Mouse (Mus musculus) liver, embryonic 16.5 days (tissue): ENCODE results near the gene 2200002D01Rik. TPM values are rescaled to one million over a fixed set of nuclear protein-coding genes. Genes with fewer than 3 reads are reported as not detected.
A peak's percentile ranks its signal among the peaks of the same experiment; 100 is the strongest.

Source experiments
- ATAC-seq: fragments of 200-750 bp; cut with Nextera tagmentation; 2 replicates; pipeline ENCODE4 v1.8.0; 2017; ENCODE audit warnings: low read depth, mild to moderate bottlenecking, moderate number of reproducible peaks, moderate library complexity
- H3K27ac ChIP-seq: fragments of 300-500 bp; sonication (generic); 2 replicates; pipeline ENCODE4 v1.5.1; 2014; ENCODE audit warnings: mild to moderate bottlenecking, low read length
- H3K27me3 ChIP-seq: fragments of 300-500 bp; sonication (generic); 2 replicates; pipeline ENCODE4 v1.6.1; 2014; ENCODE audit warnings: low read depth, low read length, mixed read lengths; ENCODE audit not compliant: control insufficient read depth, insufficient read depth
- H3K36me3 ChIP-seq: fragments of 300-500 bp; sonication (generic); 2 replicates; pipeline ENCODE4 v1.6.1; 2014; ENCODE audit warnings: mild to moderate bottlenecking; ENCODE audit not compliant: control insufficient read depth, insufficient read depth
- H3K4me1 ChIP-seq: fragments of 300-500 bp; sonication (generic); 2 replicates; pipeline ENCODE4 v1.6.1; 2014; ENCODE audit warnings: low read depth, low read length, mixed read lengths; ENCODE audit not compliant: control insufficient read depth
- H3K4me2 ChIP-seq: fragments of 300-500 bp; sonication (generic); 2 replicates; pipeline ENCODE4 v1.6.1; 2014; ENCODE audit warnings: low read depth, low read length, mixed read lengths
- H3K4me3 ChIP-seq: fragments of 300-500 bp; sonication (generic); 2 replicates; pipeline ENCODE4 v1.5.1; 2014; ENCODE audit warnings: low read depth, mild to moderate bottlenecking, low read length
- H3K9ac ChIP-seq: fragments of 300-500 bp; sonication (generic); 2 replicates; pipeline ENCODE4 v1.6.1; 2014; ENCODE audit warnings: low read depth, low read length
- H3K9me3 ChIP-seq: fragments of 300-500 bp; sonication (generic); replicated peaks from 2 replicates; pipeline ENCODE4 v1.6.1; 2016; ENCODE audit warnings: low read length; ENCODE audit not compliant: control insufficient read depth
- WGBS: fragments of 180-500 bp; shearing (Covaris S2); extraction: QIAGEN DNeasy Blood & Tissue Kit; methylation state at CpG from one replicate; pipeline ENCODE4 v1.1.7; 2014; ENCODE audit not compliant: insufficient replicate concordance; 5-methylcytosine and 5-hydroxymethylcytosine counted together
- polyA plus RNA-seq: library from polyadenylated mRNA; unstranded; fragments of >200 nt; fragmentation: Nextera tagmentation; extraction: Ambion mirVana; gene quantifications from 2 replicates; pipeline ENCODE4 v1.2.1, GENCODE M21; 2015

Gene 2200002D01Rik
- polyA plus RNA-seq, 1 experiment from 2014 or later = 5.8 TPM

DNA sequence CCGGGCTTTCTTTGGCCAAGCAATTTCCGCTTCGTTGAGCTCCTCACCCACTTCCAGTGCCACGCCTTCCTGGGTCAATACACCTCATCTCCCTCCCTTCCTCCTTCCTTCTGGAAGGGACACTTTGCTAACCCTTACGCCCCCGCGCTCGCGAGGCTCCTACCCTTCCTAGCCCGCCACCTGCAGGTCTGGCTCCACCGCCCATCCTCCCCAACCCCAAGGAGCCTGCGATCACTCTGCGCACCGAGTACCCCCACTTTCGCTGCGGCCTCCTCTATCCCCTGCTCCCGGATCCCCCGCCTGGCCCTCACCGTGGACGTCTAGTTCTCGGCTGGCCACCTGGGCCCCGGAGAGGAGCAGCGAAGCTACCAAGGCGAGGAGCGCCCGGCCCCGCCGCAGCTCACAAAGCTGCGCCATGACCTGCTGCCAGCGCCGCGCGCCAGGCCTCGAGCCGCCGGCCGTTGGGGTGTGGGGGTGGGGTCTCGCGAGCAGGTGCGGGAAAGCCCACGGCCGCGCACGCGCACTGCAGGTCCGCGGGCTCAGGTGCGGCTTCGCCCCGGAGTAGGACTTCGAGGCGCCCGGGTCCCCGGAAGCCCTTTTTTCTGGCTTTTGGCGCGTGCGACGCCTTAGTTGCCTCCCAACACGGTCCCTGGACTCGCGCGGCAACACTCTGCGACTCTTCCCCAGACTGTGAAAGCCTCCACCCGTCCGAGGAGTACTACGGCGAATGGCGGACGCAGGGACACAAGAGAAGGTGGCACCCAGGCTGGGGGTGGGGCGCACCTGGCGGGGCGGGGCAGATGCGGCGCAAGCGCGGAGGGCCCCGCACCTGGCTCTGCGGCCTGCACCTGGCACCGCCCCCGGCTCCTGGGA lies 33.2 kb upstream of the 2200002D01Rik start, which contains the start of gene Spint2:
Gene Spint2 (minus strand): TSS at position 712 of the 873 bp plus-strand sequence.
- ATAC-seq = peak; percentile 84
- peak within 1 kb of the TSS; percentile 69 for H3K9ac ChIP-seq
- peaks cover 9% of the 10 kb centered on the region for H3K4me1 ChIP-seq
- no peaks in the 10 kb centered on the region for H3K9me3 ChIP-seq
- H3K27ac ChIP-seq = peak within 1 kb of the TSS; percentile 38
- H3K36me3 ChIP-seq = no peaks in the 10 kb centered on the region
- peaks cover 14% of the 10 kb centered on the region for H3K27me3 ChIP-seq
- H3K4me2 ChIP-seq = peak within 1 kb of the TSS; percentile 83
- H3K4me3 ChIP-seq = peak within 1 kb of the TSS; percentile 66
- under 1% methylated on average over 73 of the region's 80 CpGs for WGBS

DNA sequence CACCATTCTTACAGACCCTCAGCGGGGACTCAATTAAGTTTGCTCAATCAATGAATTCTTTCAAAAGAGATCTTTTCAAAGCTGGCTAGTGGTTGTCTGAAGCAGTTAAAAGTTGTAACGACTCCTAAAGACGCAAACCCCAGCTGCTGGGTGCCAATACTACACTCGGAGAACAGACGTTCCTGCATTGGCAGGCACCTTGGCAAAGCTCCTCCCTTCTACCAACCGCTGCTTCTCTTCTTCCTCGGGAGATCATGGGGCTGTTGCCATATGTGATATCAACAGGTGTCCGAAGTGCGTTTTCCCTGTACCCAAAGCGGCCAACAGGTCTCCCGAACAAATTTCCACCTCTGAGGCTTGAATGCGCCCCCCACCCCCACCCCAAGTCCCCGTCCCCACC lies 32.5 kb upstream of the 2200002D01Rik start:
- ATAC-seq = no peak
- H3K27me3 ChIP-seq = peaks cover 12% of the 10 kb centered on the region
- H3K4me1 ChIP-seq = peaks cover 9% of the 10 kb centered on the region
- peak overlapping the region; percentile 69; the same call in 1 of the 2 replicates for H3K9ac ChIP-seq
- WGBS = 10% methylated on average over 13 of the region's 13 CpGs
- no peaks in the 10 kb centered on the region for H3K36me3 ChIP-seq
- H3K27ac ChIP-seq = no peak overlapping the region
- no peaks in the 10 kb centered on the region for H3K9me3 ChIP-seq
- peak overlapping the region; percentile 83 for H3K4me2 ChIP-seq
- H3K4me3 ChIP-seq = peak overlapping the region; percentile 66

DNA sequence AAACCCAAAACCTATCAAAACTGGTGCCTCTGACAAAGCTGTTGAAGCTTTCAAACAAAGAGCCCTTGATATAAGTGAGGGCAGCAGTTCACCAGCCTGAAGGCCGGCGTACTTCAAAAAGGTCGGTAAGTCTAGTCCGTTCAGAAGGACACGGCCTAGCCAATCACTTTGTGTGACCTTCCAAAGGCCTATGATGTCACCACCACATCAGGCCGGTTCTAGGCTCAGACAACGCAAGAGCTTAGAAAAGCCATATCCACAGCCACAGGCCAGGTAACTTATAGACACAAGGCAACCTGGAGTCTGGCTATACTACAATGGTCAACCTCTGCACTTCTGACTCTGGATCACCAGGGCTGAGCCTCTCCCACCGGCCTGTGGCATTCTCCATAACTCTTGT lies 31.7 kb upstream of the 2200002D01Rik start:
- Histone ChIP-seq H3K27ac (no peak overlapping the region), H3K27me3 (peaks cover 12% of the 10 kb centered on the region), H3K4me1 (peaks cover 9% of the 10 kb centered on the region), H3K36me3 (no peaks in the 10 kb centered on the region), H3K4me3 (no peak overlapping the region), H3K9ac (no peak overlapping the region), H3K9me3 (no peaks in the 10 kb centered on the region), H3K4me2 (no peak overlapping the region)
- no peak for ATAC-seq
- WGBS = 73% methylated on average over 8 of the region's 8 CpGs

DNA sequence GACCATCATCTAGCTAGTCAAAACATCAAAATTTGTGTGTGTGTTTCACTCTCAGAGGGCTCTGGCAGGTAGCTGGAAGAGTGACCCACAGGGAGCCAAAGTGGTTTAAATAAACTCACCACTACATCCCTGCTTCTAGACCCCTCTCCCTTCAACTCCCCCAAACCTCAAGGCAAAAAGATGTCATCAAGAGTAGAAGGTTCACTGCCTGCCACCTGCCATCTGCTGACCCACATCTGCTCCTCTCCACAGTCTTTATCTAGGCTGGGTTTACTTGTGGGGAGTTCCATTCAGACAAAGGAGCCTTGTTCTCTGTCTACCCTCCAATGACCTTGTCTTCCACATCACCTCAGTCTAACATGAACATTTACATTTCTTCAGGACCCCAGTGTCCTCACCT lies 31.0 kb upstream of the 2200002D01Rik start:
- peaks cover 9% of the 10 kb centered on the region for H3K4me1 ChIP-seq
- H3K9ac ChIP-seq = no peak overlapping the region

DNA sequence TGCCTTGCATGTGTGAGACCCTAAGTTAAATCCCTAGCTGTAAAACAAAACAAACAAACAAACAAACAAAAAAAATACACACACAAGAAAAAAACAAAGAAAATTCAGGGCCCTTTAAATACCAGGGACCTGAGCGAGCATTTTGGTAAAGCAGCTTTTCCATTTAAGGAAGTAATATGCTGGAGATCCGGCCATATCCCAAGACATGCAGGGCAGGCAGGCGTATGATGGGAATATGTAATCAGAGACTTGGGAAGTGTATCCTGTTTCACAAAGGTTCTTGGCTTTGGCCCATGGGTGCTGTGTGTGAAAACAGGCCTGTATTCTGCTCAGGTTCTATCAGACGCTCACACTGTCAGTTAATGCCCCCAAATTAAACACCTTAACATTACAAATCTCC lies 29.2 kb upstream of the 2200002D01Rik start:
- no peak overlapping the region for H3K4me2 ChIP-seq
- no peaks in the 10 kb centered on the region for H3K9me3 ChIP-seq
- ATAC-seq = no peak
- peaks cover 9% of the 10 kb centered on the region for H3K4me1 ChIP-seq
- no peak overlapping the region for H3K27ac ChIP-seq
- no peaks in the 10 kb centered on the region for H3K36me3 ChIP-seq
- WGBS = 61% methylated on average over 4 of the region's 4 CpGs
- no peak overlapping the region for H3K4me3 ChIP-seq
- H3K9ac ChIP-seq = no peak overlapping the region
- H3K27me3 ChIP-seq = peaks cover 11% of the 10 kb centered on the region

More for the DNA sequence above, 31.0 kb upstream of the 2200002D01Rik start:
- no peaks in the 10 kb centered on the region for H3K9me3 ChIP-seq
- H3K4me2 ChIP-seq = no peak overlapping the region
- no peak for ATAC-seq
- peaks cover 12% of the 10 kb centered on the region for H3K27me3 ChIP-seq
- no peaks in the 10 kb centered on the region for H3K36me3 ChIP-seq
- H3K4me3 ChIP-seq = no peak overlapping the region
- H3K27ac ChIP-seq = no peak overlapping the region

DNA sequence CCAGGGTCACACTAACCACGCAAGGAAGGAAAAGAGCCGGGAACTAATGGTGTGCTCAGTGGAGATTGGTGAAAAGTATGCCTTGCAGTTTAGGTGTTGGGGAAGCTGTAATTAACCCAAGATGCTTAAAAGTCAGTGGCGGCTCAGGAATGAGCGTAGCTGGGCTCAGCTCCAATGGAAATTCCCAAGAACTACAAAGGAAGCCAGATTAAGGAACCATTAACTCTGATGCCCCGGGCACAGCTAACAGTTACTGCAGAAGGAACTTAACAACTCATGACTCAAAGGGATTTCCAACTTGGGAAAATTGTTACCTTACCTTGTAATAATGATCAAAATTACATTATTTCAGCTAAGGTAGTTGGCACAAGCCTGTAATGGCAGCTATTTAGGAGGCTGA lies 28.4 kb upstream of the 2200002D01Rik start:
- no peaks in the 10 kb centered on the region for H3K9me3 ChIP-seq
- H3K4me3 ChIP-seq = no peak overlapping the region
- H3K4me1 ChIP-seq = peaks cover 2% of the 10 kb centered on the region
- H3K36me3 ChIP-seq = no peaks in the 10 kb centered on the region
- H3K27me3 ChIP-seq = peaks cover 7% of the 10 kb centered on the region
- H3K4me2 ChIP-seq = no peak overlapping the region
- ATAC-seq = no peak
- H3K9ac ChIP-seq = no peak overlapping the region
- WGBS = 63% methylated on average over 5 of the region's 5 CpGs
- H3K27ac ChIP-seq = no peak overlapping the region

DNA sequence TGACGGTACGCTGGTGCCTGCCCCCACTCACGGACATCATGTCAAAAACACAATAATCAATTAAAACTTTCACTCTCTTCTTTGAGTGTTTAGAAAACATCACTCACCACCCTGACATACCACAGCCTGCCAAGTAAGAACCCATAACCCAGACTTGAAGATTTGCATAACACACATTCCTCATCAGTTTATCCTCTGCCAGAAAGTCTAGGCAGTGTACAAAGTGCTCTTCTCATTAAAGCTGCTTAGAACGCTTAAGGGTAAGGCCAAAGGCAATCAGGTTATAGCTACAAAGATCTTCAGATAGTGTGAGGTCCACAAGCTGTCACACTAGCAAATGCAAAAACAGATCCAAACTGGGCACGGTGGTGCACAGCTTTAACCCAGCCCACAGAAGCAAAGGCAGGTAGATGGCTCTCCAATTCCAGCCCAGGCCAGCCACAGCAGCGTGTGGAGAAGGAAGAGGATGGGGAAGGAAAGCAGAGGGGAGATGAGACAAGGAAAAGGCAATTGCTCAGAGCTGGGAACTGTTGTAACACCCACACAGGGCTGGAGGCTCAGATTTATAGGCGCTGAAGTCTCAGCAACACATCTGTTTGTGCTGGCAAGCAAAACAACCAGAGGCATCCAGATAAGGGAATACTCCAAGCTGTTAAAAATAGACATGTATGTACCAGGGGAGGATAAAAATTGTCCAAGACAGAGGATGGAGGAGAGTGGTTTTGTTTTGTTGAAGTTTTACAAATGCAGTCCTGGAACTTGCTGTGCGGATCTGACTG lies 23.6 kb upstream of the 2200002D01Rik start:
- no peak overlapping the region for H3K27ac ChIP-seq
- 65% methylated on average over 8 of the region's 8 CpGs for WGBS
- no peak overlapping the region for H3K4me3 ChIP-seq
- no peaks in the 10 kb centered on the region for H3K9me3 ChIP-seq
- ATAC-seq = no peak
- H3K4me1 ChIP-seq = no peaks in the 10 kb centered on the region
- H3K9ac ChIP-seq = no peak overlapping the region
- H3K36me3 ChIP-seq = no peaks in the 10 kb centered on the region
- H3K27me3 ChIP-seq = no peaks in the 10 kb centered on the region
- no peak overlapping the region for H3K4me2 ChIP-seq

DNA sequence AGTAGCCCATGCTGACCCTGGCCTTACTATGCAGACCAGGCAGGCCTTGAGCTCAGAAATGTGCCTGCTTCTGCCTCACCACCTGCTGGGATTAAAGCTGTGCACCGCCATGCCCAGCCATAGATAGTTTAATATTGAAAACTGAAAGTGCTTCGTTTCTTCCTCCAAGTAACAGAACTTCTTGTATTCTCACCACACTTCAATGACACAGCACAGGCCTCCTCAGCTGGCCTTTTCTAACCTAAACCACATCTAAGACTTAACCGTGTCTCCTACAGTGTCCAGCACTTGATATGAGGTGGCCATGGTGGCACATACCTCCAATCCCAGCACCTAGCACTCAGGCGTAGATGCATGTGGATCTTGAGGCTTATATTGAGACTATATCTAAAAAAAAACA lies 22.2 kb upstream of the 2200002D01Rik start:
- no peaks in the 10 kb centered on the region for H3K27me3 ChIP-seq
- no peaks in the 10 kb centered on the region for H3K9me3 ChIP-seq
- H3K36me3 ChIP-seq = no peaks in the 10 kb centered on the region
- 55% methylated on average over 4 of the region's 4 CpGs for WGBS
- no peak overlapping the region for H3K4me3 ChIP-seq
- no peaks in the 10 kb centered on the region for H3K4me1 ChIP-seq
- no peak overlapping the region for H3K4me2 ChIP-seq
- no peak overlapping the region for H3K9ac ChIP-seq
- no peak for ATAC-seq
- H3K27ac ChIP-seq = no peak overlapping the region

DNA sequence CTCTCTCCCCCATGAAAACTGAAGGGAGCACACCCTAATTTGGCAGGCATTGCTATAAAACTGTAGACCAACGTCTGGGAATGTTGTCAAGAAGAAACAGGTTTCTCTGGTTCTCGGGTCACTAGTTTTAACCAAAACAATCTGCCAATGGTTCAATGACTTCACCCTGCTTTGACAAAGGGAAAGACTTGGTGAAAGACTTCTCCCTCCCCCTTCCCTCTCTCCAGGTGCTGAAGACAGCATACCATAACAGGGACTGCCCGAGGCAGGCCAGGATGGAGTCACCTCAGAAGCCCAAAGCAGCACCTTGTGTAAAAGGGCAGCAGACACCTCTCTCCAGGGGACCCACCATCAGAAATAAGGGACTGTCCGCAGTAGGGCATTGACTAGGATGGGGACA lies 18.7 kb upstream of the 2200002D01Rik start:
- Histone ChIP-seq H3K9me3 (no peaks in the 10 kb centered on the region), H3K4me3 (no peak overlapping the region), H3K27me3 (no peaks in the 10 kb centered on the region), H3K36me3 (no peaks in the 10 kb centered on the region), H3K9ac (no peak overlapping the region), H3K27ac (no peak overlapping the region), H3K4me1 (no peaks in the 10 kb centered on the region), H3K4me2 (no peak overlapping the region)
- WGBS = 63% methylated on average over 4 of the region's 4 CpGs
- ATAC-seq = no peak
